ENCODE assay signal across 9 mouse cellular contexts in the genomic region with DNA sequence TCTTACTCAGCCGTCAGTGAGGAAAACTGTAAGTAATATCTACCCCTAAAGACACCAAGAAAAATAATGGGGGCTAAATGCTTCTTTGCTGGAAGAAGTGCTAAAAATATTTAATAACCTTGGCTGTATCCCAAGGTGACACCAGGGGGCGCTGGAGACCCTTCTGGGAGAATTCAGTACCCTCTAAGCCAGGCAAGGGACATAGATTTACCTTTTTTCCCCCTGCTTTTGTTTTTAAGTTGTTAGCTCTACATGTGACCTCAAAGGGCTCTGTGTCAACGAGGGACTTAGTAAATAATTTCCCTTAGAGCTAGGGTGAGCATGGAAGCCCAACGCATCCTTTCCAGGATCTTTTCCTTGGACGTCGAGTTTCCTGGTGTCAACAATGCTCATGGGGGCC. TPM values are rescaled to one million over a fixed set of nuclear protein-coding genes. Genes with fewer than 3 reads are reported as not detected.
DNase-seq lines count a peak whose midpoint lies in the region; ATAC-seq and TF ChIP-seq lines count a peak whose summit lies in the region.
"Had no signal": no experiment of that assay in that cellular context is flagged by ENCODE, and none has a peak within 500 bp of the region (broad histone marks: within the 10 kb centered on the region; RNA-seq: fewer than 3 reads in every experiment).

No protein-coding gene starts in this region.

- H3K4me1 ChIP-seq in heart, adult 2 months (ENCODE audit: control insufficient read depth, insufficient read depth, low read length), result peaks cover 5% of the 10 kb centered on the region
- no peaks in the 10 kb centered on the region for H3K4me1 ChIP-seq in heart, embryonic 12.5 days (replicated peaks)
- no peaks in the 10 kb centered on the region for H3K4me1 ChIP-seq in midbrain, embryonic 14.5 days (ENCODE audit: control insufficient read depth, insufficient read depth, low read length)
- no peaks in the 10 kb centered on the region for H3K4me1 ChIP-seq in stomach, postnatal 0 days (replicated peaks; ENCODE audit: control insufficient read depth, insufficient read depth)
- H3K4me1 ChIP-seq: megakaryocyte, embryonic 14.5 days had no signal

- peaks cover 9% of the 10 kb centered on the region for H3K36me3 ChIP-seq in heart, adult 2 months (ENCODE audit: control insufficient read depth, insufficient read depth, low read length)
- H3K36me3 ChIP-seq in heart, embryonic 12.5 days, result no peaks in the 10 kb centered on the region
- H3K36me3 ChIP-seq in midbrain, embryonic 14.5 days (ENCODE audit: control insufficient read depth, insufficient read depth, low read length), result no peaks in the 10 kb centered on the region
- H3K36me3 ChIP-seq in stomach, postnatal 0 days (ENCODE audit: control insufficient read depth, insufficient read depth, low read length), result no peaks in the 10 kb centered on the region

- peak overlapping the region; percentile 63 for H3K9ac ChIP-seq in heart, adult 2 months (ENCODE audit: low read depth, low read length)
- no peak overlapping the region for H3K9ac ChIP-seq in heart, embryonic 12.5 days
- H3K9ac ChIP-seq in midbrain, embryonic 14.5 days (replicated peaks; ENCODE audit: low read length), result no peak overlapping the region
- H3K9ac ChIP-seq in stomach, postnatal 0 days (ENCODE audit: low read length), result no peak overlapping the region

- TF ChIP-seq POLR2A in heart, adult 2 months (IDR thresholded peaks at IDR 0.05; ENCODE audit: insufficient read depth, low read depth, low read length), result no peak

- peak; percentile 89 for TF ChIP-seq CTCF in heart, adult 2 months (IDR thresholded peaks at IDR 0.05)
- TF ChIP-seq CTCF in stomach, postnatal 0 days (IDR thresholded peaks at IDR 0.05; ENCODE audit: low read depth), result peak; percentile 89

- H3K4me3 ChIP-seq in heart, adult 2 months, result no peak overlapping the region; the same call in 1 of the 2 replicates
- H3K4me3 ChIP-seq in heart, embryonic 12.5 days, result no peak overlapping the region
- no peak overlapping the region for H3K4me3 ChIP-seq in midbrain, embryonic 14.5 days (replicated peaks; ENCODE audit: low read depth, low read length)
- no peak overlapping the region for H3K4me3 ChIP-seq in stomach, postnatal 0 days (ENCODE audit: low read depth, low read length)
- H3K4me3 ChIP-seq: megakaryocyte, embryonic 14.5 days had no signal

- 27% methylated on average over 6 of the region's 6 CpGs for WGBS in heart, adult 2 months
- 39% methylated on average over 6 of the region's 6 CpGs for WGBS in heart, embryonic 12.5 days
- 47% methylated on average over 6 of the region's 6 CpGs for WGBS in midbrain, embryonic 14.5 days
- WGBS in stomach, postnatal 0 days, result 32% methylated on average over 6 of the region's 6 CpGs

- H3K27me3 ChIP-seq in heart, adult 2 months (ENCODE audit: control insufficient read depth, insufficient read depth, low read length), result no peaks in the 10 kb centered on the region
- no peaks in the 10 kb centered on the region for H3K27me3 ChIP-seq in heart, embryonic 12.5 days (replicated peaks)
- H3K27me3 ChIP-seq in midbrain, embryonic 14.5 days (ENCODE audit: control insufficient read depth, insufficient read depth, low read length), result no peaks in the 10 kb centered on the region
- no peaks in the 10 kb centered on the region for H3K27me3 ChIP-seq in stomach, postnatal 0 days (ENCODE audit: control insufficient read depth, insufficient read depth, low read length)
- H3K27me3 ChIP-seq: megakaryocyte, embryonic 14.5 days had no signal

- peak overlapping the region; percentile 34 for H3K27ac ChIP-seq in heart, adult 2 months
- H3K27ac ChIP-seq in heart, embryonic 12.5 days (ENCODE audit: poor library complexity, severe bottlenecking), result no peak overlapping the region
- H3K27ac ChIP-seq in midbrain, embryonic 14.5 days (replicated peaks; ENCODE audit: low read depth, low read length), result no peak overlapping the region
- H3K27ac ChIP-seq in stomach, postnatal 0 days (replicated peaks), result no peak overlapping the region

- H3K4me2 ChIP-seq in heart, embryonic 12.5 days, result no peak overlapping the region
- H3K4me2 ChIP-seq in midbrain, embryonic 14.5 days (ENCODE audit: low read length), result no peak overlapping the region
- H3K4me2 ChIP-seq in stomach, postnatal 0 days (replicated peaks; ENCODE audit: low read depth), result no peak overlapping the region

- DNase-seq in heart, adult 2 months, result peak; percentile 67 to 82
- DNase-seq in ZHBTc4 (ENCODE audit: low read depth, low spot score), result peak; percentile 47
- DNase-seq in embryo, embryonic 9.5 days (ENCODE audit: extremely low spot score), result peak; percentile 57
- peak; percentile 27 for DNase-seq in heart, postnatal 25 days (ENCODE audit: low spot score)
- peak; percentile 54 to 61 for DNase-seq in left cerebral cortex, postnatal 25 days (ENCODE audit: low spot score in 2 of 2)
- peak; percentile 87 for DNase-seq in midbrain, embryonic 14.5 days
- DNase-seq in stomach, postnatal 0 days (ENCODE audit: low spot score), result peak; percentile 71

- no peaks in the 10 kb centered on the region for H3K79me2 ChIP-seq in heart, adult 2 months (replicated peaks; ENCODE audit: control insufficient read depth, insufficient read depth, low read length)

- H3K9me3 ChIP-seq in heart, embryonic 12.5 days (replicated peaks), result no peaks in the 10 kb centered on the region
- no peaks in the 10 kb centered on the region for H3K9me3 ChIP-seq in midbrain, embryonic 14.5 days (ENCODE audit: control insufficient read depth, low read length)
- no peaks in the 10 kb centered on the region for H3K9me3 ChIP-seq in stomach, postnatal 0 days (ENCODE audit: control insufficient read depth, low read length)
- H3K9me3 ChIP-seq: megakaryocyte, embryonic 14.5 days had no signal

- intact Hi-C loops in heart, adult 2 months (cut with DNase I), result loop anchor here (1.0 to 10.0 kb wide), 4 partner anchors 59 to 175 kb away; partner anchors contain the start of gene Fmo4
- intact Hi-C loops in heart, postnatal 25 days (cut with DNase I), result loop anchor here (2.0 kb wide), 3 partner anchors 35 to 175 kb away; no protein-coding TSS in a partner anchor
- intact Hi-C loops in left cerebral cortex, postnatal 25 days (cut with DNase I), result loop anchor here (1.0 to 2.0 kb wide), 2 partner anchors 161 to 177 kb away; no protein-coding TSS in a partner anchor

- ATAC-seq in heart, embryonic 12.5 days (ENCODE audit: insufficient number of reproducible peaks, low FRiP score), result no peak
- ATAC-seq in midbrain, embryonic 14.5 days (ENCODE audit: low FRiP score, low TSS enrichment), result 0 out of 2 replicates have a peak, but pooled peaks have one; percentile 48
- no peak for ATAC-seq in stomach, postnatal 0 days (ENCODE audit: low FRiP score, low TSS enrichment)

- no peak for TF ChIP-seq EP300 in heart, adult 2 months (IDR thresholded peaks at IDR 0.05; ENCODE audit: insufficient read depth, low read depth, low read length)
- no peak for TF ChIP-seq EP300 in stomach, postnatal 0 days (optimal IDR thresholded peaks at IDR 0.05)

RNA-seq across cellular contexts. Expression of gene Fmo2, which starts 2.6 kb away (rescaled TPM):
- 10 to 100 TPM; 35.5 to 52.9 TPM for total RNA-seq in heart, adult 2 months (2021)
- polyA plus RNA-seq in heart, adult 2 months (2012; rRNA removed), result 17.9 and 24.3 TPM in 2 replicates
- polyA plus RNA-seq in heart, embryonic 12.5 days (2016; fragmentation: Nextera tagmentation; extraction: Ambion mirVana), result 1.4 and 1.6 TPM in 2 replicates
- total RNA-seq in heart, postnatal 25 days (2021), result 10 to 100 TPM; 27.4 to 29.5 TPM
- total RNA-seq in left cerebral cortex, postnatal 25 days (2021), result 1 to 10 TPM; 2.0 to 4.1 TPM
- polyA plus RNA-seq in midbrain, embryonic 14.5 days (2014; fragmentation: Nextera tagmentation; extraction: Ambion mirVana), result not detected in 2 replicates
- polyA plus RNA-seq in stomach, postnatal 0 days (2015; fragmentation: Nextera tagmentation; extraction: Ambion mirVana), result 16.4 and 17.7 TPM in 2 replicates

RNA-seq across cellular contexts. Expression of gene Fmo1, which starts 29.5 kb away (rescaled TPM):
- total RNA-seq in heart, adult 2 months (2021), result 10 to 100 TPM; 33.4 to 33.6 TPM
- 41.4 and 43.1 TPM in 2 replicates for polyA plus RNA-seq in heart, adult 2 months (2012; rRNA removed)
- 2.2 and 2.8 TPM in 2 replicates for polyA plus RNA-seq in heart, embryonic 12.5 days (2016; fragmentation: Nextera tagmentation; extraction: Ambion mirVana)
- 10 to 100 TPM; 36.9 to 40.7 TPM for total RNA-seq in heart, postnatal 25 days (2021)
- total RNA-seq in left cerebral cortex, postnatal 25 days (2021), result 10 to 100 TPM; 11.4 to 16.4 TPM
- 15.7 and 29.0 TPM in 2 replicates for polyA plus RNA-seq in midbrain, embryonic 14.5 days (2014; fragmentation: Nextera tagmentation; extraction: Ambion mirVana)
- 14.7 and 18.3 TPM in 2 replicates for polyA plus RNA-seq in stomach, postnatal 0 days (2015; fragmentation: Nextera tagmentation; extraction: Ambion mirVana)

RNA-seq across cellular contexts. Expression of gene Fmo6, which starts 41.4 kb away (rescaled TPM):
- total RNA-seq in heart, adult 2 months (2021), result not detected
- polyA plus RNA-seq in heart, adult 2 months (2012; rRNA removed), result 0.53 TPM in 1 of 2 replicates, not detected in the other
- polyA plus RNA-seq in heart, embryonic 12.5 days (2016; fragmentation: Nextera tagmentation; extraction: Ambion mirVana), result not detected in 2 replicates
- not detected for total RNA-seq in heart, postnatal 25 days (2021)
- not detected for total RNA-seq in left cerebral cortex, postnatal 25 days (2021)
- polyA plus RNA-seq in midbrain, embryonic 14.5 days (2014; fragmentation: Nextera tagmentation; extraction: Ambion mirVana), result not detected in 2 replicates
- 0.08 TPM in 1 of 2 replicates, not detected in the other for polyA plus RNA-seq in stomach, postnatal 0 days (2015; fragmentation: Nextera tagmentation; extraction: Ambion mirVana)

Comparison
In these comparisons a context has a peak if more than half of its experiments do, and no peak if none do; other contexts are left out.
1. DNase-seq: peak in every context shown above with its lines; median percentile 87 in midbrain, embryonic 14.5 days; 74 in heart, adult 2 months; 71 in stomach, postnatal 0 days; 58 in left cerebral cortex, postnatal 25 days; 57 in embryo, embryonic 9.5 days; 47 in ZHBTc4; 27 in heart, postnatal 25 days.